Mouse (Mus musculus) MEL (cell line): ENCODE results near the gene Spata7.

ENCODE experiments used
- BHLHE40 ChIP-seq: IDR thresholded peaks from 2 replicates; pipeline ENCODE4 v1.6.1; 2012; ENCODE audit warnings: low read depth, mild to moderate bottlenecking, inconsistent platforms, low read length, improper control_type of control experiment, borderline replicate concordance
- CTCF ChIP-seq, 3 experiments: IDR thresholded peaks in 2 of 3; conservative IDR thresholded peaks in 1 of 3; 2 replicates each; pipeline ENCODE4 v1.5.1; 2011 to 2012; ENCODE audit warnings: low read length in 3 of 3, low read depth in 2 of 3, mild to moderate bottlenecking in 2 of 3, improper control_type of control experiment in 1 of 3, inconsistent platforms in 1 of 3, mixed read lengths in 1 of 3, moderate library complexity in 1 of 3; ENCODE audit not compliant: control insufficient read depth in 1 of 3, insufficient read depth in 1 of 3, poor library complexity in 1 of 3, severe bottlenecking in 1 of 3
- ELF1 ChIP-seq: IDR thresholded peaks from 2 replicates; pipeline ENCODE4 v1.6.1; 2014; ENCODE audit warnings: low read depth, mild to moderate bottlenecking, inconsistent platforms, low read length, improper control_type of control experiment, moderate library complexity
- GABPA ChIP-seq: IDR thresholded peaks from 2 replicates; pipeline ENCODE4 v1.6.1; 2012; ENCODE audit warnings: low read depth, mild to moderate bottlenecking, inconsistent platforms, low read length, improper control_type of control experiment, moderate library complexity
- KAT2A ChIP-seq: conservative IDR thresholded peaks from 2 replicates; pipeline ENCODE4 v1.6.1; 2012; ENCODE audit warnings: low read depth, low read length, improper control_type of control experiment, inconsistent platforms
- MAFK ChIP-seq: IDR thresholded peaks from 2 replicates; pipeline ENCODE4 v1.6.1; 2011; ENCODE audit warnings: low read depth, mild to moderate bottlenecking, low read length, improper control_type of control experiment, borderline replicate concordance
- MAX ChIP-seq: IDR thresholded peaks from 2 replicates; pipeline ENCODE4 v1.6.1; 2011; ENCODE audit warnings: low read length, improper control_type of control experiment
- MYC ChIP-seq: IDR thresholded peaks from 2 replicates; pipeline ENCODE4 v1.6.1; 2011; ENCODE audit warnings: low read depth, mild to moderate bottlenecking, low read length, improper control_type of control experiment, moderate library complexity
- POLR2A ChIP-seq, 2 experiments: IDR thresholded peaks; 2 replicates each; pipeline ENCODE4 v1.6.1; 2011 to 2012; ENCODE audit warnings: low read length in 2 of 2, mild to moderate bottlenecking in 2 of 2, control low read depth in 1 of 2, improper control_type of control experiment in 1 of 2, low read depth in 1 of 2, moderate library complexity in 1 of 2; ENCODE audit not compliant: control insufficient read depth in 1 of 2, insufficient read depth in 1 of 2, poor library complexity in 1 of 2

GRCm38 (mm10) chr12:98682196-98682595 is 54.2 kb downstream of the Spata7 start:
- TF ChIP-seq CTCF (IDR thresholded peaks at IDR 0.05 in 2 of 3, conservative IDR thresholded peaks at IDR 0.05 in 1 of 3; ENCODE audit: control insufficient read depth in 1 of 3, insufficient read depth in 1 of 3, low read depth in 2 of 3, low read length in 3 of 3, poor library complexity in 1 of 3, severe bottlenecking in 1 of 3) (no peak), POLR2A (IDR thresholded peaks at IDR 0.05; ENCODE audit: control insufficient read depth in 1 of 2, insufficient read depth in 1 of 2, low read depth in 1 of 2, low read length in 2 of 2, poor library complexity in 1 of 2) (no peak), MAFK (no peak), KAT2A (no peak), GABPA (no peak), ELF1 (no peak), MAX (no peak), MYC (no peak), BHLHE40 (no peak)
